Mouse (Mus musculus) T-helper 1 cell (primary cell): ENCODE data around the gene Fam124b.

Experiments used
- in situ Hi-C: fragments of 300-600 bp; cut with MboI, MseI; formaldehyde crosslinking; loops from one replicate; pipeline ENCODE4 v1.15.1; 2025; ENCODE audit warnings: high pct_unique_total_duplicates

Gene Fam124b

GRCm38 (mm10) chr1:80177651-80178382 is 40.5 kb downstream of the Fam124b start:
- in situ Hi-C loops = loop anchor here (10.0 kb wide), 1 partner anchor 307 kb away; no protein-coding TSS in a partner anchor

GRCm38 (mm10) chr1:80167706-80168105 is 50.6 kb downstream of the Fam124b start:
- in situ Hi-C loops = loop anchor here (25.0 kb wide), 1 partner anchor 1120 kb away; no protein-coding TSS in a partner anchor

GRCm38 (mm10) chr1:80166577-80166976 is 51.7 kb downstream of the Fam124b start:
- in situ Hi-C loops = loop anchor here (25.0 kb wide), 1 partner anchor 1121 kb away; no protein-coding TSS in a partner anchor

GRCm38 (mm10) chr1:80165391-80165790 is 52.9 kb downstream of the Fam124b start:
- in situ Hi-C loops = loop anchor here (25.0 kb wide), 1 partner anchor 1122 kb away; no protein-coding TSS in a partner anchor

- in situ Hi-C loops = loop anchor here (25.0 kb wide), 1 partner anchor 1124 kb away; no protein-coding TSS in a partner anchor
Measured at GRCm38 (mm10) chr1:80162943-80163342, 55.3 kb downstream of the Fam124b start.

- in situ Hi-C loops = loop anchor here (25.0 kb wide), 1 partner anchor 1128 kb away; no protein-coding TSS in a partner anchor
Measured at GRCm38 (mm10) chr1:80159586-80159985, 58.7 kb downstream of the Fam124b start.

- in situ Hi-C loops = loop anchor here (25.0 kb wide), 1 partner anchor 1132 kb away; no protein-coding TSS in a partner anchor
Measured at GRCm38 (mm10) chr1:80154902-80155301, 63.4 kb downstream of the Fam124b start.

- in situ Hi-C loops = loop anchor here (25.0 kb wide), 1 partner anchor 1134 kb away; no protein-coding TSS in a partner anchor
Measured at GRCm38 (mm10) chr1:80153125-80153716, 65.1 kb downstream of the Fam124b start.

GRCm38 (mm10) chr1:80150681-80151080 is 67.6 kb downstream of the Fam124b start:
- in situ Hi-C loops = loop anchor here (25.0 kb wide), 1 partner anchor 1137 kb away; no protein-coding TSS in a partner anchor
